Mouse (Mus musculus): ENCODE results near the gene Tmem108. TPM values are rescaled to one million over a fixed set of nuclear protein-coding genes. Genes with fewer than 3 reads are reported as not detected.
"Not testable (repeated sequence)": the region's sequence is repeated elsewhere in the genome, so short reads cannot be mapped to it uniquely, and the experiment has no call there.

The Tmem108 gene
- total RNA-seq, 2 experiments from 2014 or later = not detected

- no peak for DNase-seq
These were observed 83.0 kb downstream of the Tmem108 start for GRCm38 (mm10) chr9:103678531-103679060.

- DNase-seq = no peak
These were observed 83.8 kb downstream of the Tmem108 start for GRCm38 (mm10) chr9:103677811-103678210.

GRCm38 (mm10) chr9:103675721-103676480 is 85.7 kb downstream of the Tmem108 start:
- no peak for DNase-seq

GRCm38 (mm10) chr9:103672881-103673280 is 88.8 kb downstream of the Tmem108 start:
- DNase-seq = no peak

- not testable (repeated sequence) for DNase-seq
These were observed 91.0 kb downstream of the Tmem108 start for GRCm38 (mm10) chr9:103670592-103671113.

- DNase-seq = no peak
These were observed 92.8 kb downstream of the Tmem108 start for GRCm38 (mm10) chr9:103668830-103669229.

GRCm38 (mm10) chr9:103665817-103666216 is 95.8 kb downstream of the Tmem108 start:
- DNase-seq = no peak

GRCm38 (mm10) chr9:103664151-103664550 is 97.5 kb downstream of the Tmem108 start:
- DNase-seq = no peak

GRCm38 (mm10) chr9:103661873-103662272 is 99.8 kb downstream of the Tmem108 start:
- DNase-seq = no peak

GRCm38 (mm10) chr9:103657981-103658380 is 103.7 kb downstream of the Tmem108 start:
- no peak for DNase-seq

GRCm38 (mm10) chr9:103657183-103657975 is 104.3 kb downstream of the Tmem108 start:
- DNase-seq = no peak

- no peak for DNase-seq
These were observed 107.5 kb downstream of the Tmem108 start for GRCm38 (mm10) chr9:103653995-103654587.

- no peak for DNase-seq
These were observed 109.3 kb downstream of the Tmem108 start for GRCm38 (mm10) chr9:103652127-103652882.

GRCm38 (mm10) chr9:103646605-103647004 is 115.0 kb downstream of the Tmem108 start:
- no peak for DNase-seq

GRCm38 (mm10) chr9:103645724-103646123 is 115.9 kb downstream of the Tmem108 start:
- no peak for DNase-seq

GRCm38 (mm10) chr9:103642300-103642699 is 119.3 kb downstream of the Tmem108 start:
- no peak for DNase-seq

GRCm38 (mm10) chr9:103641340-103641739 is 120.3 kb downstream of the Tmem108 start:
- no peak for DNase-seq

- DNase-seq = no peak
These were observed 122.2 kb downstream of the Tmem108 start for GRCm38 (mm10) chr9:103639413-103639812.

GRCm38 (mm10) chr9:103637451-103637850 is 124.2 kb downstream of the Tmem108 start:
- no peak for DNase-seq

- no peak for DNase-seq
These were observed 124.8 kb downstream of the Tmem108 start for GRCm38 (mm10) chr9:103636847-103637246.

GRCm38 (mm10) chr9:103628861-103629469 is 132.7 kb downstream of the Tmem108 start:
- DNase-seq = no peak
